Mouse (Mus musculus) Patski (cell line): ENCODE results near the gene Rab31. TPM values are rescaled to one million over a fixed set of nuclear protein-coding genes. Genes with fewer than 3 reads are reported as not detected.

Experiments used
- ATAC-seq: fragments of 100-300 bp; one replicate; pipeline ENCODE4 v1.8.0; 2021
- CTCF ChIA-PET: fragments of 350-600 bp; sonication (Branson Sonifier 250); formaldehyde crosslinking; loops from one replicate; lab custom pipeline; 2022; ENCODE audit warnings: inconsistent platforms; lab: Charles Lee
- POLR2A ChIA-PET: fragments of 350-600 bp; sonication (Branson Sonifier 250); formaldehyde crosslinking; loops from one replicate; lab custom pipeline; 2022; ENCODE audit warnings: antibody characterized with exemption, inconsistent platforms; lab: Charles Lee
- DNase-seq: peaks from one replicate; pipeline ENCODE4 v3.0.0-alpha.2; 2011; ENCODE audit warnings: low read depth, low spot score
- H3K27me3 ChIP-seq: fragments of 371-371 bp; one replicate; pipeline ENCODE4 v1.5.1; 2021
- CTCF ChIP-seq: fragments of 100-300 bp; IDR thresholded peaks from one replicate; pipeline ENCODE4 v1.5.1; 2021
- in situ Hi-C: fragments of 300-500 bp; cut with MboI; formaldehyde crosslinking; loops from 3 replicates; pipeline ENCODE4 v1.11.1; 2018; ENCODE audit warnings: low pct_unique_long_range_greater_than_20kb, mixed read lengths
- polyA plus RNA-seq: library from polyadenylated mRNA; unstranded; gene quantifications from one replicate; pipeline ENCODE4 v1.2.3, GENCODE M21; 2021

The Rab31 gene
- polyA plus RNA-seq, 1 experiment from 2014 or later, result 71.2 TPM

GRCm38 (mm10) chr17:65711779-65712178 lies 60.8 kb downstream of the Rab31 start:
- no peak for TF ChIP-seq CTCF
- ChIA-PET POLR2A (no interaction called here), CTCF (no interaction called here)
- in situ Hi-C loops, result no loop called here
- ATAC-seq (no peak), DNase-seq (no peak)
- no peaks in the 10 kb centered on the region for H3K27me3 ChIP-seq

DNA sequence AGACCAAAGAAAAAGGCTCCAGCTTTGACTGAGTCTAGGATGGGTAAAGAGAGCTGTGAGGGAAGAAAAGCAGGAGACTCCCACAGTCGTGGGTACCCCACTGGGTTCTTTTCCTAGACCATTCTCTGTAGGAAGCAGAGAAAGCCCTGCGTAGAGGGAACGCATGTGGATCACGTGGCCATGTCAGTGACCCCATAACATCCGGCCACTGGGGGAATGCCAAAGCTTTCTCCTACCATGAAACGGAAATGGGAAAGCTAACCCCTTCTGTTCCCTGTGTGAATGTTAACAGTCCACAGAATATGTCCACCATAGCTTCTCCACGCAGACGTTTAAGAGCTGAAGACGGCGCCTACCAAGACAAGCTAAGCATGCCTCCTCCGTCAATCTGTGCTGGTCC lies 62.0 kb downstream of the Rab31 start:
- H3K27me3 ChIP-seq, result no peaks in the 10 kb centered on the region
- POLR2A ChIA-PET, result no interaction called here
- DNase-seq (no peak), ATAC-seq (no peak)
- TF ChIP-seq CTCF, result no peak
- in situ Hi-C loops, result no loop called here
- CTCF ChIA-PET, result interaction anchor here (1.9 kb wide), 1 partner anchor 16 kb away, joined by 8 read pairs; no protein-coding TSS in a partner anchor

DNA sequence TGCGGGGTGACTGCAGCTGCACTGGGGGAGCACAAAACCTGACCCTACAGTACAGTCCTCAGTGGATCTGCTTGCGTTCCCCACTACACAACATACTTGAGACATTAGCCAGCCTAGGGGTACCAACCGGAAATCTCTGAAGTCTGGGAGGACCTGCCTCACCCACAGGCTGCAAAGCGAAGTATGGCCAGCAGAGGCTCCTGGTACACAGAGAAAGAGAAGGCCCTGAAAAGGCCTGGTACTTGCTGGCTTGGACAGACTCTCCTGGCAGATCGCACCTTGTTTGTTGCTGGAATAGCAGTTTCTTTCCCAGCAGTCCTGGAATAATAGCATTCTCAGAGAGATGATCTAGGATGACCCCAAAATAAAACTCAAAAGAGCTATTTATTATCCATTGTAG lies 66.3 kb downstream of the Rab31 start:
- no peaks in the 10 kb centered on the region for H3K27me3 ChIP-seq
- ChIA-PET POLR2A (no interaction called here), CTCF (interaction anchor here (0.5 to 2.5 kb wide), 6 partner anchors 17 to 115 kb away, joined by 3 to 6 read pairs (median 3); no protein-coding TSS in a partner anchor)
- no peak for DNase-seq
- ATAC-seq, result no peak
- in situ Hi-C loops, result loop anchor here (5.0 to 10.0 kb wide), 2 partner anchors 66 to 129 kb away; partner anchors contain the start of gene Rab31
- TF ChIP-seq CTCF, result peak; percentile 91

DNA sequence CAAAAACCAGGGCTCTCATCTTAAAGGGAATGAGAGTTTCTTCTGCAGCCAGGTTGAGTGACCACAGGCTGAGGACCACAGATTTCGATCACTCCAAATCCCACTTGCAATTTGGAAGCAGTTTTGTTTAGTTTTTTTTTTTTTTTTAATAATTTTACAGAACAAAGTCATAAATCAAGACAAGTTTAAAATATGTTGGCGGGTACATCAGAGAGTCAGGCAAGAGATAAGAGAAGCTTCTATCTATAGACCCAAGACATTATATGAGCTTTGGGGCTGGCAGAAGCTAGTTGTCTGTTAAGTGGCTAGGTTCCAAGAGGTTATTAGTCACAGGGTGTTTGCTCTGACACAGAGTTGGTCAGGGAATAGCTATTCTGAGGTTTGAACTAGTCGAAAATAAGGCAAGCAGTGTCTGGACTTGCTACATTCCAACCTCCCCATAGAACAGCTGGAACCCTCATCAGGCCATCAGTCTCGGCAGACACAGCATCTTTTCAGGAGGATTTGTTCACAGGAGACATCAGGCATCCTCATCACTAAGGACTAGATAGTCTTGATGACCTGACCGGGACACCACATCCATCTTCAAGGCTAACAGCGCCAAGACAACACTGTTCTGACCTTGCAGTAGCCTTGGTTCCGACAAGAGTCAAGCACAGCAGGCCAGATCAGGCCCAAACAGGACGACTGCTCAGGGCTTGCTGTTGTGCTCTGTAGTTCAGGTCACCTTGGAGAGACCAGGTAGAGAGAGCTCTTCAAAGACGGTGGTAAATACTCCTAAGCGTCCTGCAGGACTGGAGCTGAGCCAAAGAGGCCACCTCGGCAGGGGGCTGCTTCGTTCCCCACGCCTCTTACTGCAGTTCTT lies 68.8 kb downstream of the Rab31 start:
- ATAC-seq (peak; percentile 23), DNase-seq (no peak)
- in situ Hi-C loops, result loop anchor here (10.0 kb wide), 1 partner anchor 131 kb away; no protein-coding TSS in a partner anchor
- TF ChIP-seq CTCF, result no peak
- no peaks in the 10 kb centered on the region for H3K27me3 ChIP-seq
- CTCF ChIA-PET, result interaction anchor here (0.9 to 1.5 kb wide), 3 partner anchors 12 to 19 kb away, joined by 3 to 4 read pairs (median 3); no protein-coding TSS in a partner anchor
- POLR2A ChIA-PET, result no interaction called here

DNA sequence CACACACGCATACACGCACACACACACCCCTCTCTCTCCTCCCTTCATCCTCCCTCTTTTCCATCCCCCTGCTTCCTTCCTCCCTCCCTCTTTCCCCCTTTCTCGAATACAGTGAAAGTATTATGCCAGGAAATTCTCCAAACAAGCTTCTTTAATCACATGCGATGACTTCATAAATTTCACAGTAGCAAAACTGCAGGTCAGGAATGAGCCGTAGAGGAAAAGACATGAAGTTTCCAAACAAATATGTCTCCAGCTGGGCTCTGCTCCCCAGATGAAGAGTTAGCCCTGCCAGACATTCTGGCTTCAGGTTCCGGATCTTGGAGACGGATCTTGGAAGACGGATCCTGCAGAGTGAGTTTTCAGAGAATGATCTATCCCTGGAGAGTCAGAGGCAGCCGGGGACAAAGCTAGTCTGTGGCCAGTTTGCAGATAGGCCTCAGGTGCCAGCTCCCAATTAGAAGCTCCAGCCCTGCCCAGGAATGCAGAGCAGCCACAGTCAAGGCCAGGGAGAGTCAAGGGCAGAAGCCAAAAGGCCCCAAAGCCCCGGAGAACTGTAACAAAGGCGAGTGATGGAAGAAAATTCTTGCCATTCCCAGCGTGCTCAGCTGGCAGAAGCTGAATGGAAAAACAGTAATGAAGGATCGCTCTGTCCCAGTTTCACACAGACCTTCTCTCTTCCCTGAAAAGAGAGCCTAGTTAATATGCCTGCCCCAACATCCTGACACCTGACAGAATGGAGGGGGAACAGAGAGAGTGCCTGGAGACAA lies 70.6 kb downstream of the Rab31 start:
- peak; percentile 78 for ATAC-seq
- H3K27me3 ChIP-seq, result no peaks in the 10 kb centered on the region
- POLR2A ChIA-PET, result interaction anchor here (0.7 to 3.0 kb wide), 3 partner anchors 72 to 141 kb away, joined by 3 to 8 read pairs (median 4); partner anchors contain the start of gene Vapa
- no peak for TF ChIP-seq CTCF
- CTCF ChIA-PET, result interaction anchor here (1.0 to 1.7 kb wide), 4 partner anchors 10 to 85 kb away, joined by 3 to 4 read pairs (median 4); no protein-coding TSS in a partner anchor
- DNase-seq, result peak; percentile 85
- in situ Hi-C loops, result loop anchor here (10.0 kb wide), 1 partner anchor 133 kb away; no protein-coding TSS in a partner anchor

DNA sequence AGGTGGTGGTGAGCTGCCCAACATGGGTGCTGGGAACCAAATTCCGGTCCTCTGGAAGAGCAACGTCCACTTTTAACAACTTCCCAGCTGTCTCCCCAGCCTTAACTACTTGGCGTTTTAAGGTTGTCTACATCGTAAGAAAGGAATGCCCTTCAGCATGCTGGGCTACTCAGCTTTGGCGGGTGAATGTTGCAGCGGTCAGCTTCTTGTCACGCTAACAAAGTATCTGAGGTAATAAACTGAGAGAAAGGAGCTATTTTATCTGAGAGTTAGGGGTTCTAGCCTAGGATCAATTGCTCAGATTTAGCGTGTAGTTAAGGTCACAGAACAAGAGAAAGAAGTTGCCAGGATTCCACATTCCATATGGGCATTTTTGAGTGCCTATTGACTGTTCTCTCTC lies 71.2 kb downstream of the Rab31 start:
- H3K27me3 ChIP-seq, result no peaks in the 10 kb centered on the region
- in situ Hi-C loops, result loop anchor here (10.0 kb wide), 1 partner anchor 133 kb away; no protein-coding TSS in a partner anchor
- DNase-seq (no peak), ATAC-seq (no peak)
- ChIA-PET CTCF (interaction anchor here (1.0 to 1.7 kb wide), 4 partner anchors 9 to 84 kb away, joined by 3 to 4 read pairs (median 4); no protein-coding TSS in a partner anchor), POLR2A (interaction anchor here (0.7 to 3.0 kb wide), 2 partner anchors 72 to 88 kb away, joined by 4 to 8 read pairs; partner anchors contain the start of gene Vapa)
- no peak for TF ChIP-seq CTCF

GRCm38 (mm10) chr17:65700060-65700459 lies 72.5 kb downstream of the Rab31 start:
- H3K27me3 ChIP-seq, result no peaks in the 10 kb centered on the region
- ChIA-PET POLR2A (interaction anchor here (3.0 kb wide), 1 partner anchor 87 kb away, joined by 8 read pairs; the partner anchor contains the start of gene Vapa), CTCF (no interaction called here)
- DNase-seq, result no peak
- ATAC-seq, result no peak
- TF ChIP-seq CTCF, result no peak
- in situ Hi-C loops, result loop anchor here (10.0 kb wide), 1 partner anchor 135 kb away; no protein-coding TSS in a partner anchor

DNA sequence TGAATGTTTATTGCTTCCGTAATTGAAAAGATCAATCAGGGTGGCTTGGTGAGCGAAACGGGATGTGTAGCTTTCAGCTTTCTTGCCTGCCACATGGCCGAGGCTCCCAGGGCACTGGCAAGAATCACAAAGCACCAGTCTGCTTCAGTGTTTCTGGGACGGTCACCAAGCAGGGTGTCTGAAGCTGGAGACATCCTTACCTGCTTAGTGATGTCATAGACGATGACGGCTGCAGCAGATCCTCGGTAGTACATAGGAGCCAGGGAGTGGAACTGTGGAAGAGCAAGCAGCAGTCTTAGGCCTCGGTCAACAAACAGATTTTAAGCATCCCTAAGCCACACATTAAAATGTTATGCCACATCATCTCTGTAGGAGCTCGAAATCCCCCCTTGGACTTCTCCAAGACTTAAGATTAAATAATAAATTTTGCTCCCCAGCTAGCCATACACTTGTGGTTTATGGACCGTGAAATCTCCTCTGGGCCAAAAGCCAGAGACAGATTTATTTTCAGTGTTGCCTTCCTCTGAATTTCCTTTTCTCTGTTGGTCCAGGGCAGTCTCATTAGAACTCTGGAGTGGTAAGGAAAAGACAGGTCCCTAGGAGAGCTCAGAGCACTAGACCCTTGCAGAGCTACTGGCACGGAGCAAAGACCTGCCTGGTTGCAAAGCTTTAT lies 74.6 kb downstream of the Rab31 start:
- peak; percentile 100 for DNase-seq
- POLR2A ChIA-PET, result interaction anchor here (1.8 kb wide), 1 partner anchor 84 kb away, joined by 16 read pairs; the partner anchor contains the start of gene Vapa
- peak; percentile 85 for ATAC-seq
- in situ Hi-C loops, result loop anchor here (5.0 kb wide), 1 partner anchor 81 kb away; no protein-coding TSS in a partner anchor
- TF ChIP-seq CTCF, result no peak
- H3K27me3 ChIP-seq, result no peaks in the 10 kb centered on the region
- CTCF ChIA-PET, result interaction anchor here (0.9 to 1.5 kb wide), 2 partner anchors 18 to 29 kb away, joined by 3 read pairs; no protein-coding TSS in a partner anchor

DNA sequence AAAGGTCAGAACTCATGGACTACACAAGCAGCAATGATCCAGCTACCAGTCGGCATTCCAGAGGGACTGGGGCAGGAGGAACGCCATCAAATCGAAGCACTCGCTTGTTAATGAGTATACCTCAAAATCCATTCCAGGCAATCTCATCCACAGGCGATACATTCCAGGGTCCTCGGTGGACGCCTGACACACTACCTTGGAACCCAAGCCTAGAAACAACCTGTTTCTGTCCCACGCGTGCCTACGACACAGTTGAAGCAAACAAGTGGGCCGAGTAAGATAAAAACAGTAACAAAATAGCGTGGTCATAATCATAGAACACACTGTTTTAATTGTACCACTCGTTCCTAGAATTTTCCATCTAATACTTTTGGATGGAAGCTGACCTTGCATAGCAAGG lies 75.6 kb downstream of the Rab31 start:
- no peak for DNase-seq
- in situ Hi-C loops, result loop anchor here (5.0 kb wide), 1 partner anchor 80 kb away; no protein-coding TSS in a partner anchor
- ChIA-PET POLR2A (interaction anchor here (0.5 kb wide), 1 partner anchor 115 kb away, joined by 3 read pairs; no protein-coding TSS in a partner anchor), CTCF (interaction anchor here (1.5 kb wide), 1 partner anchor 30 kb away, joined by 3 read pairs; no protein-coding TSS in a partner anchor)
- H3K27me3 ChIP-seq, result no peaks in the 10 kb centered on the region
- TF ChIP-seq CTCF, result no peak
- ATAC-seq, result no peak
